Mouse (Mus musculus): ENCODE data around the gene Mrps18c.

Gene Mrps18c

DNA sequence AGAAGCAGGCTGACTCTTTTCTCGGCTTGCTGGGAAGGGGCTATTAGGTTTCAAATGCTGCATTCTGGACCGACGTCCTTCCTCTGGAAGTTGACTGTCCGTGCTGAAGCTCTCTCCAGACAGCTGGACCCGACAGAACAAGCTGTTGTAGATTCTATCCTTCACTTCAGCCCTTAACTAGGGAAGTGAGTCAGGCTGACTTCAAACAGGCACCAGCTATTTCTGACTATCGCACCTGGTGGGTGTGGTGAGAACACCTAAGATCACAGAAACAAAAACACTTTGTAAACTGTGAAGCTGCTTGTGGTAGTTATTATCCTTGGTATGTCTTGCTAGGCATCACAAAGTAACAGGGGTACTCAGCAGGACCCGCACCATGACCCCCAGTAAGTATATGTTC lies 28.1 kb downstream of the Mrps18c start:
- DNase-seq (ENCODE audit: low spot score): no peak

DNA sequence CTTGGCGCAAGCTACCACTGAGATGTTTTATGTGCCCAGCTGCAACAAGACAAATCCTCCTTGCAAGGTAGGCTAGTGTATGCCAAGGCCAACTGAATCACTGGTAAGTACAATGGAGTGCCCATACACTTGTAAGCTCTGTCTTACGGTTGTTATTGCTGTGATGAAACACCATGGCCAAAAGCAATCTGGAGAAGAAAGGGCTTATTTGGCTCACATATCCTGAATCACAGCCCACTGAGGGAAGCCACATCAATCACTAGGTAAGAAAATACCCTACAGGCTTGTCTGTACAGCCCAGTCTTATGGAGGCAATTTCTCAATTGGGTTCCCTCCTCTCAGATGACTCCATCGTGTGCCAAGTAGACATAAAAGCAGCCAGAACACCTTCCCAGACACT lies 30.3 kb downstream of the Mrps18c start:
- no peak for DNase-seq (ENCODE audit: low spot score)

DNA sequence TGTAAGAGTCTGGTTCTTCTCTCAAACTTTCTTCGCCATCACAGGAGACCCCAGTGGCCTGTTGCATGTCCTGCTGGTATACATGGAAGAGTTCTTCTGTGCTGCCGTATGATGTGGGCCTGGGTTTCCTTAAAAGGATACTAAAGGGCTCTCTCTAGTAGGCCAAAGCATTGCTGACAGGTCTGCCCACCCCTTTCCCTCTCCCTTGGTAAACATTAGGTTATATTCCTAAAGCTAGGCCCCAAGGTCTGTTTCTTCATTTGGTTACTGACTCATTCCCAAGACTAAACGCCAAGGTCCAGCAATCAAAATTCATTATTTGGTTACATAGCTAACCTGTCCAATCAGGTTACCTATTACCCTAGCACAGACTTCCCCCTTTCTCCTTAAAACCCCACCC lies 34.3 kb downstream of the Mrps18c start:
- DNase-seq (ENCODE audit: low spot score): no peak

DNA sequence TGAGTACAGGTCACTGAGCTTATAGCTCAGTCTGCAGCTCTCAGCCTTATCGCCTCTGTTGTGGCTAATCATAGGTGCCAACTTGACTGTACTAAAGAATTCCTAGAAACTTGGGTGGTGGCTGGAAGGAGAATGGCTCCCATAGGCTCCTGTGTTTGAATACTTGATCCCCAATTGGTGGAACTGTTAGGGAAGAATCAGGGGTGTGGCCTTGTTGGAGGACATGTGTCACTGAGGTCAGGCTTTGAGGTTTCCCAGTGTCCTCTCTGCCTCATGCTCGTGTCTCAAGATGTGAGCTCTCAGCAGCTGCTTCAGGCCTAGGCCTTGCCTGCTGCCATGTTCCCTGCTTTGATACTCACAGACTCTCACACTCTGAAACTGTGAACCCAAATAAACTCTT lies 35.4 kb downstream of the Mrps18c start:
- no peak for DNase-seq (ENCODE audit: low spot score)

DNA sequence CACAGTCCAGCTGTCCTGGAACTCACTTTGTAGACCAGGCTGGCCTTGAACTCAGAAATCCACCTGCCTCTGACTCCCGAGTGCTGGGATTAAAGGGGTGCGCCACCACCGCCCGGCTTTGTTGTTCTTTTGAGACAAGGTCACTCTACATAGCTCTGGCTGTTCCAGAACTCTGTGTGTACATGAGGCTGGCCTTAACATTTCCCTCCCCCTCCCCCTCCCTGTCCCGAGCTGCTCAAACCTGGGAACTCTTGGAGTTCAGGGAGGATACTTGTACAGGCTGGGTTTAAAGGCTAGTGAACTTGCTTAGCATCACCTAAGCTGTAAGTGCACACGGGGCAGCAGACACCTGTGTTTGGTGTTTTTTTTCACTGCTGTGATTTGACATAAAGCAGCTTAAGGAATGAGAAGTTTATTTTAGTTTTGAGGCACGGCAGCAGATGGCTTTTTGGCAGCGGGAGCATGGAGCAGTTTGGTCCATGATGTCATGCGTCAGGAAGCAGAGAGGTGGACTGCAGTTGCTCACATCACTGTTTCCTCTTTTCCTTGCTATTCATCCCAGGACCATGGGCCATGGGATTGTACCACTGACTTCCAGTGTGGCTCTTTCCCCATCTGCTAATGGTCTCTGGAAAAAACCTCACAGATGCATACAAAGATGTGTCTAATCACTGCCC lies 37.6 kb downstream of the Mrps18c start:
- DNase-seq (ENCODE audit: low spot score): no peak

- no peak for DNase-seq (ENCODE audit: low spot score)
Measured at GRCm38 (mm10) chr5:100837907-100838306, 39.5 kb downstream of the Mrps18c start.

DNA sequence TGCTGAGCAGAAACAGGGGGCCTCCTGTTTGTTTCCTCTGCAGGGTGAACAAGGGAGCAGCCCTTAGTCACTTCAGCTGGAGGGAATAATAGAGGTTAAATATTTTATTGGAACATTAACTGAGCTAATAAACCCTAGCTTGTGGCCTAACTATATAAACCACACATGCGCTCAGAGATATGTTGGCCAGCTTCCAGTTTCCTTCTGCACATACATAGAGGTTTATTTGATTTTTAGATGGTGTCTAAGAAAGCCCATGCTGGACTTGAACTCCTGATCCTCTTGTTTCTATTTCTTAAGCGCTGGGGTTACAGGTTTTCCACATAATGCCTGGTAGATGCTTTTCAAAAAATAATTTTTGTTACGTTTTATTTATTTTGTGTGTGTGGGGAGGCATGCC lies 46.1 kb downstream of the Mrps18c start:
- no peak for DNase-seq (ENCODE audit: low spot score)

DNA sequence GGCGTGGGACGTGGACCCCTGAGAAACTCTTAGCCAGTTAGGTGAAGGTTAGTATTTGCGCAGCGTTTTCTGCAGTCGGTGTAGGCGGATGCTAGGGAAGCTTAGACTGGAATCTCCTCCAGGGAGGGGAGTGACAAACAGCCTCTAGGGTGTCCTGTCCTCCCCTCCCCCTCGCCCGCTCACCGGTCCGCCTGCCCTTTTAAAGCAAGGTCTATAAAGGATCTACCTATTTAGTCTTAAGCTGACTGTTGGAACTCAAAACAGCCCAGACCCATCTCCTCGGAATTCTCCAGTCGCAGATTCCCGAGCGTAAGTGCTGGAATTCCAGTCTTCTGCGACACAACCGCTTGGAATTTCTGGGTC lies 47.0 kb downstream of the Mrps18c start, which contains the start of gene Gpat3:
TSS of gene Gpat3 (plus strand) at position 229 of the 363 bp plus-strand sequence.
- DNase-seq (ENCODE audit: low spot score): peak; percentile 3

GRCm38 (mm10) chr5:100845848-100846598 lies 47.6 kb downstream of the Mrps18c start:
- DNase-seq (ENCODE audit: low spot score): peak; percentile 50

- no peak for DNase-seq (ENCODE audit: low spot score)
Measured at GRCm38 (mm10) chr5:100846599-100846920, 48.1 kb downstream of the Mrps18c start.

GRCm38 (mm10) chr5:100847143-100847542 lies 48.7 kb downstream of the Mrps18c start:
- DNase-seq (ENCODE audit: low spot score): no peak

DNA sequence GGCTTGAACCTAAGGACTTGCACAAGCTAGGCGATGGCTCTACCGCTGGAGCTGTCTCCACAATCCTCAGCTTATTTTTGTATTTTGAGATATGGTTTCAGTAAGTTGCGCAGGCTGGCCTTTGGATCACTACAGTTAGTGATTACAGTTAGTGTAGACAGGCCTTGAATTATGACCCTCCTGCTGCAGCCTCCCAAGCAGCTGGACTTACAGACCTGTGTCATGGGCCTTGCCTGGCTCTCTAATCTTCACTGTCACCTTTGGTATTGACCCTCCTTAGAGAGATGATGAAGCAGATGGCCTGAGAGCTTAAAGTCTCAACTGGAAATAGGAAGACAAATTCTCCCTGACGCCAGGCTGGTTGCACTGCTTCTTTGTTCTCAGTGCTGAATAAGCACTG lies 55.5 kb downstream of the Mrps18c start:
- no peak for DNase-seq (ENCODE audit: low spot score)

Measured in ovary, postnatal 10 days (tissue).